Mouse (Mus musculus) limb, embryonic 12.5 days (tissue): ENCODE results near the gene Arl14ep. TPM values are rescaled to one million over a fixed set of nuclear protein-coding genes. Genes with fewer than 3 reads are reported as not detected.
"Not testable (repeated sequence)": the region's sequence is repeated elsewhere in the genome, so short reads cannot be mapped to it uniquely, and the experiment has no call there.

Experiments
- ATAC-seq: fragments of 200-750 bp; cut with Nextera tagmentation; 2 replicates; pipeline ENCODE4 v1.8.0; 2017; ENCODE audit warnings: low read depth, moderate TSS enrichment; ENCODE audit not compliant: insufficient number of reproducible peaks, insufficient read depth, low FRiP score, low TSS enrichment
- H3K27ac ChIP-seq: fragments of 300-500 bp; sonication (generic); 2 replicates; pipeline ENCODE4 v1.5.1; 2016; ENCODE audit warnings: mild to moderate bottlenecking, moderate library complexity
- H3K27me3 ChIP-seq: fragments of 300-500 bp; sonication (generic); 2 replicates; pipeline ENCODE4 v1.6.1; 2016; ENCODE audit warnings: mild to moderate bottlenecking, moderate library complexity
- H3K36me3 ChIP-seq: fragments of 300-500 bp; sonication (generic); 2 replicates; pipeline ENCODE4 v1.6.1; 2016; ENCODE audit warnings: mild to moderate bottlenecking, moderate library complexity
- H3K4me1 ChIP-seq: fragments of 300-500 bp; sonication (generic); replicated peaks from 2 replicates; pipeline ENCODE4 v1.6.1; 2016
- H3K4me2 ChIP-seq: fragments of 300-500 bp; sonication (generic); 2 replicates; pipeline ENCODE4 v1.6.1; 2016; ENCODE audit warnings: mild to moderate bottlenecking, moderate library complexity
- H3K4me3 ChIP-seq: fragments of 300-500 bp; sonication (generic); replicated peaks from 2 replicates; pipeline ENCODE4 v1.5.1; 2016; ENCODE audit warnings: mild to moderate bottlenecking
- H3K9ac ChIP-seq: fragments of 300-500 bp; sonication (generic); replicated peaks from 2 replicates; pipeline ENCODE4 v1.6.1; 2016; ENCODE audit warnings: mild to moderate bottlenecking, moderate library complexity
- H3K9me3 ChIP-seq: fragments of 300-500 bp; sonication (generic); 2 replicates; pipeline ENCODE4 v1.6.1; 2016; ENCODE audit warnings: mild to moderate bottlenecking, moderate library complexity
- WGBS: fragments of 180-500 bp; shearing (Covaris S2); methylation state at CpG from one replicate; pipeline ENCODE4 v1.1.7; 2016; 5-methylcytosine and 5-hydroxymethylcytosine counted together
- polyA plus RNA-seq: library from polyadenylated mRNA; unstranded; fragments of >200 nt; fragmentation: Nextera tagmentation; extraction: Ambion mirVana; gene quantifications from 2 replicates; pipeline ENCODE4 v1.2.1, GENCODE M21; 2016

The Arl14ep gene
- polyA plus RNA-seq: 65.3 and 66.8 TPM in 2 replicates

DNA sequence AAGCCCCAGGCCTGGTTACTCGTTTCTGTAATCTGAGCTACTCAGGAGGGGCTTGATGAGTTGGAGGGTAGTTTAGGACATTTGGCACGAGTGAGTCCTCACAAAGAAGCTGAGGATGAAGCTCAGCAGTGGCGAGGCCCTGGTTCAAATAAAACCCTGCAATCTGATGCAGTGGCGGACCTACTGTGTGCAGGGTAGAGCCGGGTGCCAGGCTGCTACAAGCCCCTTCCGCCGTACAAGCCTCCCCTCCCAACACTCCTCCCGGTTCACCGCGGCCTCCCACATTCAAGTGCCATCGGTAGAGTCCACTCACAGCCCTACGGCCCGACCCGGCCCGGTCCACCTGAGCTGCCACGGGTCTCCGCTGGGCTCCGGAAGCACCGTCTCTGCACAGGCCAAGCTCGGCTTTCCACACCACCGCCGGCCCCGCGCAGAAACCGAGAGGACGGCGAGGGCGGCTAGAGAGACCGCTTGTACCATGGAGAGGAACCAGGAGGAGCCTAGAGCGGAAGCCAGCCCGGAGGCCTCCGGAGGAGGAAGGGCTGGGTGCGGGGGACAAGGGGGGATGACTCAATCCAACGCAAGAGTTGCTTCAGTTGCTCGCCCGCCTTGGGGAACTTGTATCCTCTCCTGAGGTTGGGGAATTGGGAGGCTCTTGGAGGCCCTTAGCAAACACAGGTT is at the start of gene Arl14ep:
TSS of gene Arl14ep (minus strand) at position 466 of the 681 bp plus-strand sequence.
- Histone ChIP-seq H3K4me2 (peak within 1 kb of the TSS; percentile 56), H3K27me3 (no peaks in the 10 kb centered on the region; the same call in 1 of the 2 replicates), H3K36me3 (peaks cover under 1% of the 10 kb centered on the region; the same call in 1 of the 2 replicates), H3K4me1 (peaks cover 8% of the 10 kb centered on the region; the same call in 1 of the 2 replicates), H3K9ac (peak within 1 kb of the TSS; percentile 88), H3K9me3 (no peaks in the 10 kb centered on the region), H3K4me3 (peak within 1 kb of the TSS; percentile 87), H3K27ac (peak within 1 kb of the TSS; percentile 73)
- 1% methylated on average over 36 of the region's 36 CpGs for whole genome bisulfite sequencing
- ATAC-seq: peak; percentile 95

DNA sequence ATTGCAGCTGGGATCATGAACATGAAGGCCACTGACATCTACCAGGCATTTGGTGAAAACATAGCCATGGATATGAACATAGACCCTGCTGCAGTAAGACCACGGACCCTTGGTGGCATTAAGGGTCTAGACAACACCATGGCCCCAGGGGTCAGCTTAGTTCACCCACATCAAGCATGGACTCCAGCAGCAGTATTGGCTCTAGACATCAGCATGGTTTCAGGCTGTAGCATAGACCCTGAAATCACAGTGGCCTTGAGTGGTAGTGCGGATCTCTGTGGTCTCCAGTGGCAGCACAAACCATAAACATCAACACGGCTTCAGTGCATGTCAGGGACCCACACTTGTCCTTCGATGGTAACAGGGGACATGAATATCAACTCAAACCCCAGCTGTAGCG is 48.5 kb upstream of the Arl14ep start:
- Histone ChIP-seq H3K9ac (no peak overlapping the region), H3K9me3 (no peaks in the 10 kb centered on the region), H3K4me3 (no peak overlapping the region), H3K27me3 (no peaks in the 10 kb centered on the region), H3K36me3 (no peaks in the 10 kb centered on the region), H3K27ac (no peak overlapping the region), H3K4me2 (no peak overlapping the region), H3K4me1 (no peaks in the 10 kb centered on the region)
- ATAC-seq: no peak
- WGBS: 92% methylated on average over 5 of the region's 5 CpGs

DNA sequence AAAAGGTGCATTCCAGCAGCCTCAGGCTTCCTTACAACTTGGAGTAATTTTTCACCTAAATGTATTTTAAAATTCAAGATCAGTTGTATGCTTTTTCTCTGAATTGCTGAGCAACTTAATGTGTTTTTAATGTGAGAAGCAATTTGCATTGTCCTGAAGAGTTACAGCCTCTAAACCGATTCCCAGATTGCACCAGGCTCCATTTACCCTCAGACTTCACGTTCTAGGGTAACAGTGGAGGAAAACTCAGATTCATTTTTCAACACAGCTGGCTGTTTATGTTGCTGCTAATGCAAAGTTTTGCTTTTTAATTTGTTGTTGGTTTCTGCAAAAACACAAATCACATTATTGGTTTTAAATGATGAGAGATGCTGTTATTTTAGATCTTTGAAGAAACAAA is 45.1 kb upstream of the Arl14ep start:
- Histone ChIP-seq H3K27ac (no peak overlapping the region), H3K36me3 (no peaks in the 10 kb centered on the region), H3K4me1 (no peaks in the 10 kb centered on the region), H3K27me3 (no peaks in the 10 kb centered on the region), H3K9ac (no peak overlapping the region), H3K4me3 (no peak overlapping the region), H3K4me2 (no peak overlapping the region), H3K9me3 (no peaks in the 10 kb centered on the region)
- ATAC-seq: no peak
- WGBS: 65% methylated on average over 2 of the region's 2 CpGs

DNA sequence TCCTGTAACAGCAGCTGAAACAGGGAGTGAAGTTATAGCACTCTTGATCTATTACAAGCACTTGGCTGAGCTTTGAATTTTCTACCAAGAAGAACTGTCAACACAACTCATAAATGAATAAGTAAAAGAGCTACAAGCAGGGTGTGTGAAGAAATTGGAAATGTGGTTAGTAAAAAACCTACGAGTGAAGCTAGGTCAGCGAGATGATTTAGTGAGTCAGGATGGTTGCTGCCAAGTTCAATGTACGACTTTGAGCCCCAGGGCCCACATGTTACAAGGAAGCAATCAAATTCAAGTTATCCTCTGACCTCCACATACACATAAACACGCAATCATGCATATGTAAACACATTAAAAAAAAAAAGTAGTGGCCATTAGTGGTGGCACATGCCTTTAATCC is 38.9 kb upstream of the Arl14ep start:
- H3K4me3 ChIP-seq: no peak overlapping the region
- no peak for ATAC-seq
- no peak overlapping the region for H3K4me2 ChIP-seq
- no peaks in the 10 kb centered on the region for H3K36me3 ChIP-seq
- WGBS: 76% methylated on average over 4 of the region's 4 CpGs
- H3K9ac ChIP-seq: no peak overlapping the region
- no peak overlapping the region for H3K27ac ChIP-seq
- no peaks in the 10 kb centered on the region for H3K27me3 ChIP-seq
- no peaks in the 10 kb centered on the region for H3K9me3 ChIP-seq
- no peaks in the 10 kb centered on the region for H3K4me1 ChIP-seq

DNA sequence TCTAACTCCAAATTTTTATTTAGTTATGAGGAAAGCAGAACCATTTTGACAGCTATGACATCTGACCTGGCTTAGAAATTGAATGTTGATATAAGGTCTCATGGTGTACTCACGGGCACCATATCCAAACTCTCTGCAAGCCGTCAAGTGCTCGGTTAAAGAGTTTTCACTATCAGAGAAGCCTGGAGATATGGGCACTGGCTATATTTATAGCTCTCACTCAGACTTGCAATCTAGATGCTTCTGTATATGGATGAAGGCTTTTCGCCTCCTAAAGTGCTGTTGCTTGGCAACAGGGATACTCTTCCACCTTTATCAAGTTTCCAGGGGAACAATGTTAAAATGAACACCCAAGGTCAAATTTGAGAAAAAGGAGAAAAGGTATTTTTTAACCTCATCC is 38.1 kb upstream of the Arl14ep start:
- no peak for ATAC-seq
- no peak overlapping the region for H3K27ac ChIP-seq
- no peaks in the 10 kb centered on the region for H3K4me1 ChIP-seq
- 90% methylated on average over 4 of the region's 4 CpGs for WGBS
- no peaks in the 10 kb centered on the region for H3K27me3 ChIP-seq
- no peak overlapping the region for H3K4me2 ChIP-seq
- H3K36me3 ChIP-seq: no peaks in the 10 kb centered on the region
- no peak overlapping the region for H3K4me3 ChIP-seq
- H3K9ac ChIP-seq: no peak overlapping the region
- no peaks in the 10 kb centered on the region for H3K9me3 ChIP-seq

DNA sequence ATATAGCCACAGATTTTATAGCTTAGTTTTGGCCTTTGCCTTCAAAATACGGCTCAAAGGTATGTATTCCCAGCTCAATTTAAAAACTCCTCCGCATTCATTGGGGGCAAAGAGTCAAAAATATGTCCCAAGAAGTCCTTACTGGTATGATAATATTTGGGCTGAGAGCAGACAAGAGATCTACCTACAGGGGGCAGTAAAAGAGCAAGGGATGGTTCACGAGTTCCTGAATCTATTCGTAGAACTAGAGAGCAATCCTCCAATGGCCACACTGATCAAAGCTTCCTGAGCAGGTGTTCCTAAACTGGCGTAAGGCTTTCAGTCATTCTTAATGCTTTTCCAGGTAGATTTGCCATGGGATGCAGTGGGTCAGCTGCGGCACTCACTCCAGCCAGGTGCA is 35.9 kb upstream of the Arl14ep start:
- ATAC-seq: no peak
- H3K27me3 ChIP-seq: no peaks in the 10 kb centered on the region
- H3K27ac ChIP-seq: no peak overlapping the region
- H3K4me3 ChIP-seq: no peak overlapping the region
- WGBS: 80% methylated on average over 6 of the region's 6 CpGs
- H3K9ac ChIP-seq: no peak overlapping the region
- no peak overlapping the region for H3K4me2 ChIP-seq
- H3K4me1 ChIP-seq: no peaks in the 10 kb centered on the region
- no peaks in the 10 kb centered on the region for H3K36me3 ChIP-seq
- no peaks in the 10 kb centered on the region for H3K9me3 ChIP-seq

DNA sequence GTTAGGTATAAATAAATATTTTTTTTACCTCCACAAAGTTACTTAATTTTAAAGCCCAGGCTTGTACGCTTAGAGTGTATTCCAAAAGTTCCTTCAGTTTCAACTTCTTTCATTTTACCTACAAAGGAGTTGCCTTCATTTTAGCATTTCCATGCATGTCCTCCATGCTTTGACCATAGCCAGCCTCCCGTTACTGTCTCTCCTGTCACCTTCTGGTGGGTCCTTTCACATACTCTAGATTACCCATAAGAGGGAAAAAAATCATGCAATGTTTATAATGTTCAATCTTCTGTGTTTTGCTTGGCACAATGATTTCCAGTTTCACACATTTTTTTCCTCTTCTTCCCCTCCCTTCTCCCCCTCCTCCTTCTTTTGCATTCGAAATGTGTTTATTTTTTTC is 32.2 kb upstream of the Arl14ep start:
- no peaks in the 10 kb centered on the region for H3K36me3 ChIP-seq
- H3K4me1 ChIP-seq: no peaks in the 10 kb centered on the region
- no peak overlapping the region for H3K4me3 ChIP-seq
- H3K9ac ChIP-seq: no peak overlapping the region
- 79% methylated on average over 3 of the region's 3 CpGs for WGBS
- H3K27ac ChIP-seq: no peak overlapping the region
- no peak for ATAC-seq
- no peaks in the 10 kb centered on the region; the same call in 1 of the 2 replicates for H3K9me3 ChIP-seq
- H3K4me2 ChIP-seq: no peak overlapping the region
- no peaks in the 10 kb centered on the region for H3K27me3 ChIP-seq

DNA sequence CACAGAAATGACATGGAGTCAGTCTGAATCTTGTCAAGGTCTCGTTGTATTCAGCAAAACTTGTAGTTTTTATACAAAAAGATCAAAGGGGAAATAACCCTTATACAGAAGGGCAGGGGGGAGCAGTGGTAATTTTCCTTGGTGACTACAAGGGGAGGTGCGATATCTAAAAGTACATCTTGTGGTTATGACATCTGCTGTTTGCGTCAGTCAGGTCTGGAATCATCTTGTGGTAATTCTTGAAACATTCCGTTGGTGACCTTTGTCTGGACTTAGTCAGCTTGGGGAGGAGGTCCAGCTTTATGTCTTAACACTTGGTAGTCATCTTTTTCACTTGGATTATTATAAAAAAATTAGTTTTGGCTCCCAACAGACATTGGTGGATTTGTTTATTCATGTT is 31.7 kb upstream of the Arl14ep start:
- 82% methylated on average over 4 of the region's 4 CpGs for WGBS
- not testable (repeated sequence) for H3K27ac ChIP-seq, H3K9ac ChIP-seq, H3K4me3 ChIP-seq, H3K4me1 ChIP-seq, H3K27me3 ChIP-seq, H3K9me3 ChIP-seq, H3K36me3 ChIP-seq, H3K4me2 ChIP-seq, ATAC-seq

DNA sequence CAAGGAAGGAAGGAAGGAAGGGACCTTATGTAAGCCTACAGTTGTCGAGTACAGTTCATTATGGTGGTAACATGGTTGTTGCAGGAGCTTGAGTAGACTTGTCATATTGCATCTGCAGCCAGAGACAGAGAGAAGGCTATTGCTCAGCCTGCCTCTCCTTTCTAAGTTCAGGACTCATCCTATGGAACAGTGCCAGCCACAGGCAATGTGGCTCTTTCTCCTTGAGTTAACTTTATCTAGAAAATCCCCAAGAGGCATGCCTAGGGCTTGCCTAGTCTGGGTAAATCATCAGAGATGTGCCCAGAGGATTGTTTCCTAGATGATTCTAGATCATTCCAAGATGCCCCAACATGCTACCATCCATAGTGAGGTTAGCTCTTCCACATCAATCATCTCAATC is 17.0 kb upstream of the Arl14ep start:
- no peak for ATAC-seq
- 94% methylated on average over 1 of the region's 1 CpGs for WGBS

DNA sequence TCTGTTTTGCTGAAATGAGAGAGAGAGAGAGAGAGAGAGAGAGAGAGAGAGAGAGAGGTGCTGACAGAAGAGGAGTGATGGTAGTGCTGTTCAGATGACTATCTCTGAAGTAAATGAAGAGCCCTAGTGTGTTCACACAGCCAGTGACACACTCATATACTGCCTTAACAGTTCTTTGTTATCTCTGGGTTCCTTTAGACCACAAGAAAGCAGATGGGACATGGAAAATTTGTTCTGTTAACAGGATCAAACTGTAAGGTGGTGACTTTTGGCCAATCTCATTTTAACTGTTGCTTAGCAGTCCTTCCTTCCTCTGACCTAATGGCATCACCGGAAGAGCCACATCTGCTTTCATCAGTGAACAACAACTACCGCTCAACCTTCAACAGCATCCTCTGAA is 10.7 kb upstream of the Arl14ep start:
- 97% methylated on average over 2 of the region's 2 CpGs for WGBS
- no peaks in the 10 kb centered on the region for H3K9me3 ChIP-seq
- H3K9ac ChIP-seq: no peak overlapping the region
- H3K36me3 ChIP-seq: no peaks in the 10 kb centered on the region
- no peak overlapping the region for H3K27ac ChIP-seq
- no peaks in the 10 kb centered on the region for H3K4me1 ChIP-seq
- H3K4me2 ChIP-seq: no peak overlapping the region
- H3K27me3 ChIP-seq: no peaks in the 10 kb centered on the region
- no peak overlapping the region for H3K4me3 ChIP-seq
- no peak for ATAC-seq

More for the DNA sequence above, 17.0 kb upstream of the Arl14ep start:
- H3K4me3 ChIP-seq: no peak overlapping the region
- no peaks in the 10 kb centered on the region for H3K9me3 ChIP-seq
- no peaks in the 10 kb centered on the region for H3K4me1 ChIP-seq
- H3K27me3 ChIP-seq: no peaks in the 10 kb centered on the region
- H3K36me3 ChIP-seq: no peaks in the 10 kb centered on the region
- H3K9ac ChIP-seq: no peak overlapping the region
- H3K27ac ChIP-seq: no peak overlapping the region
- H3K4me2 ChIP-seq: no peak overlapping the region

DNA sequence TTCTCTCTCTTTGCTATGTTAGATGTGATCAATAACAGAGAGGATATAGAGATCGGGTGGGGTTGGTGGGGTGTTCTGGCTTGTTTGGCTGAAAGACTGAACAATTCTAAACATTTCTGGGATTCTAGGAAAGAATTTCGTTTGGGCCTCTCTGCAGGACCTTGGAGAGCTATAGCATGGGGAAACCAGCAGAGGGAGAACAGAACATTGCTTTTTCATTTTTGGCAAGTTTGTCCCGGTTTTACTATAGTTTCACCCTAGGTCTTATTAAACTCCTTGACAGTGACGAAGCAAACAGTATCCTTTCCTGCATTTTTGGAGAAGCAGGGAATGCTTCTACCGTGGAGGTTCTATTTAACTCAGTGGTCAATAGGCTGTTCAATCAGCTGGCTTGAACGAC is 8.3 kb upstream of the Arl14ep start:
- Histone ChIP-seq H3K36me3 (no peaks in the 10 kb centered on the region), H3K9ac (no peak overlapping the region), H3K4me2 (no peak overlapping the region), H3K27me3 (no peaks in the 10 kb centered on the region), H3K4me1 (no peaks in the 10 kb centered on the region), H3K9me3 (no peaks in the 10 kb centered on the region), H3K27ac (no peak overlapping the region), H3K4me3 (no peak overlapping the region)
- ATAC-seq: no peak
- WGBS: 55% methylated on average over 6 of the region's 6 CpGs

DNA sequence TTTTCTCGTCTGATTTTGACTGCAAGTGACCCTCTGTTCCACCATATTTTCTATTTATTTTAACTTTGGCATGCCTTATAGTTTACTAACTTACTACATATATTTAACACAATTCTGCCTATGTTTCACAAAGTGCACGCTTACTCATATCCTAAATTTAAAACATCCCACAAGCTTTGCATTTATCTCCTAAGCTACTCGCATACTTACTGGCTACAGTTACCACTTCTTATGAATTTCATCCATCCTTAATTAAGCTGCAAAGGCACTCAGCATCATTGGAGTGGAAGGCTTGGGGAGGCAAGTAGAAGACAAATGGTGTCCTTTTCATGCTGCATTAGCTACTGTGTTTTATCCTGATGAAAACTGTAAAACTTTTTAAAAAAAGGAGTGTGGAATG is 2.2 kb upstream of the Arl14ep start:
- Histone ChIP-seq H3K9ac (no peak overlapping the region), H3K27ac (no peak overlapping the region), H3K27me3 (no peaks in the 10 kb centered on the region; the same call in 1 of the 2 replicates), H3K9me3 (no peaks in the 10 kb centered on the region), H3K4me3 (no peak overlapping the region), H3K4me1 (peaks cover 8% of the 10 kb centered on the region; the same call in 1 of the 2 replicates), H3K4me2 (no peak overlapping the region), H3K36me3 (no peaks in the 10 kb centered on the region)
- no peak for ATAC-seq
- 86% methylated on average over 3 of the region's 3 CpGs for WGBS
